Mouse (Mus musculus): ENCODE results near the gene Zfp423. TPM values are rescaled to one million over a fixed set of nuclear protein-coding genes. Genes with fewer than 3 reads are reported as not detected.

Gene Zfp423
- polyA plus RNA-seq, 1 experiment from 2014 or later = 10.9 TPM

GRCm38 (mm10) chr8:87891884-87892283 is 67.5 kb downstream of the Zfp423 start:
- no peak for ATAC-seq (replicated peaks; ENCODE audit: low FRiP score)
- no peaks in the 10 kb centered on the region for H3K27me3 ChIP-seq
- no peak overlapping the region for H3K9ac ChIP-seq
- H3K27ac ChIP-seq = peak overlapping the region; percentile 62
- H3K4me2 ChIP-seq = no peak overlapping the region
- no peaks in the 10 kb centered on the region for H3K9me3 ChIP-seq (replicated peaks)
- H3K36me3 ChIP-seq = no peaks in the 10 kb centered on the region
- H3K4me1 ChIP-seq = peaks cover 79% of the 10 kb centered on the region
- H3K4me3 ChIP-seq (replicated peaks) = no peak overlapping the region

DNA sequence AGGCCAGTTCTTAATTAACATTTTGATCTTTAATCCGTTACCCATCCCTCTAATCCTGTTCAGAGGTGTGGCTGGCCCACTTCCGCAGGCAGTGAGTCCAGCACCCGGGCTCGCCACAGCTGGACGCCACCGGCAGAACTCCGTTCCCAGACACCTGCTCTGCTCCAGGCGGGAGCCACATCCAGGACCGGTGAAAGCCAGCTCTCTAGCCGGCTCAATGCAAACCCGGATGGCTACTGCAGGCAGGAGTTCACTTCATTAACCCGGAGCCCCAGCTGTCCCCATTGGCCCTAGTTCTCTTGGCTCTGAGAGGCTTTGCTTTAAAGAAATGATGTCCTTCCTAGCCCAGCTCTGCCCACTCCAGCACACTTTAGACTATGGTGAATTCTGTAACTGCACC is 71.4 kb downstream of the Zfp423 start:
- H3K4me3 ChIP-seq (replicated peaks) = no peak overlapping the region
- H3K27me3 ChIP-seq = no peaks in the 10 kb centered on the region
- ATAC-seq (replicated peaks; ENCODE audit: low FRiP score) = 0 out of 2 replicates have a peak, but pooled peaks have one; percentile 38
- H3K4me1 ChIP-seq = peaks cover 48% of the 10 kb centered on the region
- no peak overlapping the region for H3K4me2 ChIP-seq
- no peaks in the 10 kb centered on the region for H3K36me3 ChIP-seq
- 52% methylated on average over 12 of the region's 12 CpGs for WGBS
- no peaks in the 10 kb centered on the region for H3K9me3 ChIP-seq (replicated peaks)
- no peak overlapping the region for H3K27ac ChIP-seq
- no peak overlapping the region for H3K9ac ChIP-seq

DNA sequence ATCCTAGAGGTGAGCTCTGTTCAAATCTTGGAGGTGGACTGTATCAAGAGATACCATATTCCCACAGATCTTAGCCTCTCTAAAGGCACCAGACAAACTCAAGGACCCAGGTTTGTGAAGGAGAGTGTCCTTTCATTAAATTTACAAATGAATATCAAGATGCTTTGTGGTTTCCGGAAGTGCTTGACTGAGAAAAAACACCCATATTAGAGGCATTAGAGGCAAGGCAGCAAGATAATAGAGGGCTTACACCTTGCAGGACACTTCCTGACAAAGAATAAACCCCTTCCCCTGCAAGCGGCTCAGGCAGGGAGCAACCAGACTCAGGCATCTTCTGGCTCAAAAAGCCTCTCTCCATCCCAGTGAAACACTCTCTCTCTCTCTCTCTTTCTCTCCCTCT is 78.3 kb downstream of the Zfp423 start:
- Histone ChIP-seq H3K9ac (no peak overlapping the region), H3K4me1 (peaks cover 14% of the 10 kb centered on the region), H3K4me2 (no peak overlapping the region), H3K27ac (no peak overlapping the region), H3K27me3 (no peaks in the 10 kb centered on the region), H3K9me3 (replicated peaks) (no peaks in the 10 kb centered on the region), H3K4me3 (replicated peaks) (no peak overlapping the region), H3K36me3 (no peaks in the 10 kb centered on the region)
- 84% methylated on average over 2 of the region's 2 CpGs for WGBS
- ATAC-seq (replicated peaks; ENCODE audit: low FRiP score) = no peak

GRCm38 (mm10) chr8:87875852-87876251 is 83.5 kb downstream of the Zfp423 start:
- no peak overlapping the region for H3K9ac ChIP-seq
- 46% methylated on average over 6 of the region's 6 CpGs for WGBS
- H3K36me3 ChIP-seq = no peaks in the 10 kb centered on the region
- no peaks in the 10 kb centered on the region for H3K27me3 ChIP-seq
- H3K4me3 ChIP-seq (replicated peaks) = no peak overlapping the region
- peak overlapping the region; percentile 26; the same call in 1 of the 2 replicates for H3K4me2 ChIP-seq
- no peaks in the 10 kb centered on the region for H3K9me3 ChIP-seq (replicated peaks)
- no peak overlapping the region for H3K27ac ChIP-seq
- H3K4me1 ChIP-seq = peaks cover 38% of the 10 kb centered on the region
- peak; percentile 30; the same call in 1 of the 2 replicates for ATAC-seq (replicated peaks; ENCODE audit: low FRiP score)

DNA sequence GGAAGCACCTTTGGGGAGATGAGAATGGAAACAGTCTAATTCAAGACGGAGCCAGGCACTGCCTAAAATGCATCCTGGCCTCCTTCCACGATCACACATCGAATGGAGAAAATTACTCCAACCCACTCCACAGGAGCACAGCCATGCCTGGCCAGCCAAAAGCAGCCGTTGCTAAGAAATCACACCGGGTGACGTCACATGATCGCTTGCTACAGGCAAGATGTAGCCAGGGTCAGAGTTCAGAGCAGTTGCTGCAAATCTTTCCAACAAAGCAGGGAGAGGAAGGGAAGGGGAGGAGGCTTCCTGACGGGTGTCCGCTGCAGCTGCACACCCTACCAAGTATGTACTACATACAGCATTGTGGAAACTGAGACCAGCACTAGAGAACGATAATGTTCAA is 83.9 kb downstream of the Zfp423 start:
- Histone ChIP-seq H3K4me2 (peak overlapping the region; percentile 26; the same call in 1 of the 2 replicates), H3K36me3 (no peaks in the 10 kb centered on the region), H3K4me3 (replicated peaks) (no peak overlapping the region), H3K9me3 (replicated peaks) (no peaks in the 10 kb centered on the region), H3K27ac (no peak overlapping the region), H3K27me3 (no peaks in the 10 kb centered on the region), H3K4me1 (peaks cover 34% of the 10 kb centered on the region), H3K9ac (no peak overlapping the region)
- WGBS = 10% methylated on average over 10 of the region's 10 CpGs
- peak; percentile 76 for ATAC-seq (replicated peaks; ENCODE audit: low FRiP score)

DNA sequence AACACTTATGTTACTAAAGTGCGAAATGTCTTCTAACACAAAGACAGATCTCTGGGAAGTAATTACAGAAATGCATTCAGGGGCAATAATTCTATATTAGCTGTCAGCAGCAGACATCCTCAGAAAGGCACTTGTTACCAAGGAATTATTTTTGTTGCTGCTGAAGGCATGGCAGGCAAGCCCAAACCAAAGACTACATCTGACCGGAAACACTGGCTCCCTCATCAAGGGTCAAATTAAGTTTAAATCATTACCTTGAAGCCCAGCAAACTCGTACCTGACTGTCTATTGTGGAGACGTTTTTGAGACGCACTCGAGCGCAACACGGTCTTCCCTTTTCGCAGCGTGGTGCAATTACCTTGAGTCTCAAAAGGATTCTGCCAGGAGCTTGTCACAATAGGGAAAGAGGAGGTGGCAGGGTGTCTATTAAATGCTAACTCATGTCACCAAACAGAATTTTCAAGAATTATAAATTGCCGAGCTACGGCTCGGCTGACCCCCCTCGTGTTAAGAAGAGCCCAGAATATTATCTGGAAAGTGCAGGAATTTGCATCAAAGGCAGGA is 86.3 kb downstream of the Zfp423 start:
- no peak overlapping the region for H3K4me2 ChIP-seq
- peaks cover 33% of the 10 kb centered on the region for H3K4me1 ChIP-seq
- no peak overlapping the region for H3K4me3 ChIP-seq (replicated peaks)
- H3K27me3 ChIP-seq = no peaks in the 10 kb centered on the region
- no peak overlapping the region for H3K27ac ChIP-seq
- no peaks in the 10 kb centered on the region for H3K36me3 ChIP-seq
- no peaks in the 10 kb centered on the region for H3K9me3 ChIP-seq (replicated peaks)
- H3K9ac ChIP-seq = no peak overlapping the region
- WGBS = 42% methylated on average over 14 of the region's 14 CpGs
- ATAC-seq (replicated peaks; ENCODE audit: low FRiP score) = no peak

DNA sequence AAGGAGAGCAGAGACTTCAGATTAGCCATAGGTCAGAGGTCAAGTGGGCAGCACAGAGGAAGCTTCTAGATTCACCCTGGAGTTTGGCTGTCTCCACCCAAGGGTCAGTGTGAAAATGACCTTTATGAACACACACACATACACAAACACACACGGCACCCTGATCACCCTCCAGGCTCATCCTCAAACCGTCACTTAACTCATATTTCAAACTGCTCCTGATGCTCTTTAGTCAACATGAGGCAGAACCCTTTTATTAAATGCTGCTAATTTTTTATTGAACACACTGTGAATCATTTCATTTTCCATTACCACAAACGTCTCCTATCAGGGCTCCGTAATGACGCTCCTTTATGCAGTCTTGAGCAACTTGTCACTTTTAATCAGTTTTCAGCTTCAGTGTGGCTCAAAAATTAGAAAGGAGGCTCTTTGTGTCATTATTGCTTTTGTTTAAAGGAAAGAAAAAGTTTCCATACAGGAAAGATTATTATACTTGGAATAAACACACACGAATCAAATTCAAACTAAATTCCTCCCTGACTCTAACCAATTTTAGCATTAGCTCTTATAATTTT is 87.0 kb downstream of the Zfp423 start:
- WGBS = 80% methylated on average over 6 of the region's 6 CpGs
- no peak for ATAC-seq (replicated peaks; ENCODE audit: low FRiP score)
- Histone ChIP-seq H3K4me3 (replicated peaks) (no peak overlapping the region), H3K4me1 (peaks cover 33% of the 10 kb centered on the region), H3K36me3 (no peaks in the 10 kb centered on the region), H3K27me3 (no peaks in the 10 kb centered on the region), H3K4me2 (no peak overlapping the region), H3K27ac (no peak overlapping the region), H3K9me3 (replicated peaks) (no peaks in the 10 kb centered on the region), H3K9ac (no peak overlapping the region)

DNA sequence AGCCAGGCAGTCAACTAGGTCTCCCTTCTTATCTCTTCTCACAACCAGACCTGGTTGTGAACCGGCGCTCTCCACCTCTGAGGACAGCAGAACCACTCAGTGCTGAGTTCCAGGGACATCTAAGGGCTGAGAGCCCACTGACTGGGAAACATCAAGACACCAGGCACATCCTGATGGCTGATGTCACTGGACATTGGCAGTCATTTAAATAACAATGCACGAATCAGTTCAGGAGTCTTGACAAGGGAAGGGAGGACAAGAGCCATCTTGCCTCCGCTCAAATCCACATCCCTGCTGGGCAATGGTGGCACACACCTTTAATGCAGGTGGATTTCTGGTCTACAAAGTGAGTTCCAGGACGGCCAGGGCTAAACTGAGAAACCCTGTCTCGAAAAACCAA is 92.8 kb downstream of the Zfp423 start:
- H3K36me3 ChIP-seq = no peaks in the 10 kb centered on the region
- no peak overlapping the region for H3K4me2 ChIP-seq
- peaks cover 27% of the 10 kb centered on the region for H3K4me1 ChIP-seq
- H3K27ac ChIP-seq = no peak overlapping the region
- H3K4me3 ChIP-seq (replicated peaks) = no peak overlapping the region
- H3K9me3 ChIP-seq (replicated peaks) = no peaks in the 10 kb centered on the region
- H3K27me3 ChIP-seq = no peaks in the 10 kb centered on the region
- no peak overlapping the region for H3K9ac ChIP-seq
- 75% methylated on average over 6 of the region's 6 CpGs for WGBS
- ATAC-seq (replicated peaks; ENCODE audit: low FRiP score) = no peak

GRCm38 (mm10) chr8:87864236-87864635 is 95.2 kb downstream of the Zfp423 start:
- ATAC-seq (replicated peaks; ENCODE audit: low FRiP score) = no peak
- Histone ChIP-seq H3K4me1 (peaks cover 49% of the 10 kb centered on the region), H3K9ac (no peak overlapping the region)

DNA sequence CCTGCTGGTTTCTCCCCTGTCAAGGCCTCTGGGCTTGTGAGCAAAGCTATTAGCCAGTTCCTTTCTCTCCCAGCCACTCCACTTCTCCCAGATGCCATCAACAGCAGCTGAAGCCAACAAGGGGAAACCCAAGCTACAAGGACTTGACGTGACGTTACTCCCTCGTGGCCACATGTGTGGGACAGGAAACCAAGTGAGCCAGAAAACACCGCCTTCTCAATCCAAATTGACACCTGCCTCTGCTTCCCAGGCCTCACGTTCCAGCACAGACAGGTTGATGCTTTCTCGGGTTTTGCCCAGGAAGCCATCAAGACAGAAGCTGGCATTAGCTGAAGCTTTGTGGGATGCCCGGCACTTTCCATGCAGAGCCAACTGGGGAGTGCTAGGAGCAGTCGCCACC is 96.3 kb downstream of the Zfp423 start:
- Histone ChIP-seq H3K4me2 (no peak overlapping the region), H3K4me3 (replicated peaks) (no peak overlapping the region), H3K9me3 (replicated peaks) (no peaks in the 10 kb centered on the region), H3K27me3 (no peaks in the 10 kb centered on the region), H3K4me1 (peaks cover 56% of the 10 kb centered on the region), H3K27ac (no peak overlapping the region), H3K36me3 (no peaks in the 10 kb centered on the region; the same call in 1 of the 2 replicates), H3K9ac (no peak overlapping the region)
- 86% methylated on average over 8 of the region's 8 CpGs for WGBS
- no peak for ATAC-seq (replicated peaks; ENCODE audit: low FRiP score)

More at GRCm38 (mm10) chr8:87864236-87864635, 95.2 kb downstream of the Zfp423 start:
- WGBS = 75% methylated on average over 8 of the region's 8 CpGs
- Histone ChIP-seq H3K9me3 (replicated peaks) (no peaks in the 10 kb centered on the region), H3K4me3 (replicated peaks) (no peak overlapping the region), H3K36me3 (no peaks in the 10 kb centered on the region), H3K27ac (no peak overlapping the region), H3K4me2 (no peak overlapping the region), H3K27me3 (no peaks in the 10 kb centered on the region)

DNA sequence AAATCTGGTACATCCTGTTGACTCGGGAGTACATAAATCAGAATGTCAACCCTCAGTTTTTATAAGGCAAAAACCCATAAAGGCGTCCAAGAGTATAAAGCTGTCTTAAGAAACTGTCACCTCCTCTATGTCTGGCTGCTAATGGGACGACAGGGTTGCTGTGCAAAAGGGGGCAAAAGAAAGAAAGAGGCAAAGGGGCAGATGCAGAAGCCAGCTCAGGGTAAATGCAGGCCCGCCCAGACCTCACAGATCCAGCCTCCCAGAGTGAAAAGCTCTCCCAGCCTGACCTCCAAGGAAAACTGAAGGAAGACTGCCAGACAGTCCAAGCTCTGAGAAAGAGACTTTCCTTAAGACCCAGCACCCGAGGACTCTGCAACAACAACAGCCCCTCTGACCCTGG is 97.7 kb downstream of the Zfp423 start:
- Histone ChIP-seq H3K4me3 (replicated peaks) (no peak overlapping the region), H3K27me3 (no peaks in the 10 kb centered on the region), H3K4me2 (no peak overlapping the region), H3K9me3 (replicated peaks) (no peaks in the 10 kb centered on the region), H3K36me3 (no peaks in the 10 kb centered on the region; the same call in 1 of the 2 replicates), H3K27ac (peak overlapping the region; percentile 87), H3K4me1 (peaks cover 53% of the 10 kb centered on the region), H3K9ac (no peak overlapping the region)
- peak; percentile 67 for ATAC-seq (replicated peaks; ENCODE audit: low FRiP score)
- 15% methylated on average over 5 of the region's 5 CpGs for WGBS

DNA sequence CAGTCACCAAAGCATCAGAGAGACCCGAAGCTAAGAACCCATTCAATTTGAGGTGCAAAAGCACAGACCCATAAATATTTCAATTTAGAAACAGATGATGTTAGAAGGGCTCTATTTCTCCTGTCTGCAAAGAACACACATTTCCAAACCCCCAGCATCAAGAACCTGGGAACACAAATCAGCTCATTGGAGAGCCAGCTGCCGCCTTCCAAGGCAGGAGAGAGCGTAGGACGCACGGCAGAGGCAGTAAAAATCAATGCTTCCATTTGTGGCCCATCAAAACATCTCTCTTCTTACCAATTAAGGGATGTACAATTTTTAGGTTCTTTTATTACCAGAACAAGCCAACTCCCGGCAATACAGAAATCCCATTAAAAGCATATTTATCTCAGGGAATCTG is 98.5 kb downstream of the Zfp423 start:
- 38% methylated on average over 6 of the region's 6 CpGs for WGBS
- H3K4me3 ChIP-seq (replicated peaks) = no peak overlapping the region
- no peaks in the 10 kb centered on the region for H3K27me3 ChIP-seq
- H3K4me1 ChIP-seq = peaks cover 52% of the 10 kb centered on the region
- no peak overlapping the region for H3K9ac ChIP-seq
- H3K27ac ChIP-seq = peak overlapping the region; percentile 76
- ATAC-seq (replicated peaks; ENCODE audit: low FRiP score) = no peak
- H3K36me3 ChIP-seq = no peaks in the 10 kb centered on the region; the same call in 1 of the 2 replicates
- H3K4me2 ChIP-seq = peak overlapping the region; percentile 37
- no peaks in the 10 kb centered on the region for H3K9me3 ChIP-seq (replicated peaks)

- Histone ChIP-seq H3K27me3 (no peaks in the 10 kb centered on the region), H3K4me3 (replicated peaks) (no peak overlapping the region), H3K9me3 (replicated peaks) (no peaks in the 10 kb centered on the region), H3K9ac (no peak overlapping the region), H3K4me1 (peaks cover 6% of the 10 kb centered on the region; the same call in 1 of the 2 replicates), H3K27ac (no peak overlapping the region), H3K4me2 (no peak overlapping the region), H3K36me3 (no peaks in the 10 kb centered on the region)
- no peak for ATAC-seq (replicated peaks; ENCODE audit: low FRiP score)
- WGBS = 46% methylated on average over 3 of the region's 3 CpGs
Observed at GRCm38 (mm10) chr8:87851871-87852270, 107.5 kb downstream of the Zfp423 start.

Data from kidney, embryonic 15.5 days (tissue).